Mouse (Mus musculus): ENCODE data around the gene Ttyh1.

Gene Ttyh1

DNA sequence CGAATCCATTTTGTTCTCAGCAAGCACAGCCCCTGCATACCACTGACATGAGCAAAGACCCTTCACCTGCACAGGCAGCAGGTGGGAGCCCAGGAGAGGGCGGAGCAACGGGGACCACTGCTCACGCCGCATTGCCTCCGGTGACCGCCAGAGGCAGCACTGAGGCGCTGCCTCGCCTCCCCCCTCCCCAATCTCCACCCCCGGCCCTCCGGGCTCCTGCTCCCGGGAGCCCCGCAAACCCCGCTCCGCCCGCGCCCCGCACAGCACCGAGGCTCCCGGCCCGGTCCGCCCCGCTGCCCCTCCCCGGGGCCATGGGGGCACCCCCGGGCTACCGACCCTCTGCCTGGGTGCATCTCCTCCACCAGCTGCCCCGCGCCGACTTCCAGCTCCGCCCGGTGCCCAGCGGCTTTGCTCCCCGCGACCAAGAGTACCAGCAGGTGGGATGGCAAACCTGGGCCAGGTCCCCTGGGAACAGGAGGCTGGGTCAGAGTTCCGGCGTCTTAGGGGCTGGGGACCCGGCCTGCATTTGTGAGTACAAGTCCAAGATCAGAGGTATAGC is at the start of gene Ttyh1:
Gene Ttyh1 (plus strand): TSS at position 65 of the 559 bp plus-strand sequence.
- DNase-seq = no peak

GRCm38 (mm10) chr7:4071066-4071465 is 48.1 kb upstream of the Ttyh1 start:
- no peak for DNase-seq

DNA sequence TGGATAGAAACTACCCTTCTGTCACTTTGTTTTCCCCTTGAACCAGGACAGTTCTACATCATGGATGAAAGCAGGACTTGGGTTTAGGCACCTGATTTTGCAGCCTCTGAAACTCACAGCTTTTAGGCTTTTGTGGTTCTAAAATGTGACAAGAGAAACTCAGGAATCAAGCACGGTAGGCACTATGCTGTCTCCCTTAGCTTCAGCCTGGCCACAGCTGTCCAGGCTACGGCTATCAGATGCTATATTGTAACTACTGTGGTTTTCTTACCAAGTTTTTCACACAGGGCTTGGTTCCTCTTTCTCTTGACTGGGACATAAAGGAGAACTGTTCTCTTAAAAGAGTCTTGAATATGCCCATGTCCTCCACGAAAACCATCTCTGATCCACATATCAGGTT is 46.1 kb upstream of the Ttyh1 start:
- no peak for DNase-seq

- no peak for DNase-seq
Observed at GRCm38 (mm10) chr7:4079511-4079910, 39.7 kb upstream of the Ttyh1 start.

- no peak for DNase-seq
Observed at GRCm38 (mm10) chr7:4080552-4080951, 38.7 kb upstream of the Ttyh1 start.

- DNase-seq = no peak
Observed at GRCm38 (mm10) chr7:4081706-4082105, 37.5 kb upstream of the Ttyh1 start.

GRCm38 (mm10) chr7:4082804-4083203 is 36.4 kb upstream of the Ttyh1 start:
- peak; percentile 42 for DNase-seq

GRCm38 (mm10) chr7:4084161-4084560 is 35.0 kb upstream of the Ttyh1 start:
- DNase-seq = no peak

DNA sequence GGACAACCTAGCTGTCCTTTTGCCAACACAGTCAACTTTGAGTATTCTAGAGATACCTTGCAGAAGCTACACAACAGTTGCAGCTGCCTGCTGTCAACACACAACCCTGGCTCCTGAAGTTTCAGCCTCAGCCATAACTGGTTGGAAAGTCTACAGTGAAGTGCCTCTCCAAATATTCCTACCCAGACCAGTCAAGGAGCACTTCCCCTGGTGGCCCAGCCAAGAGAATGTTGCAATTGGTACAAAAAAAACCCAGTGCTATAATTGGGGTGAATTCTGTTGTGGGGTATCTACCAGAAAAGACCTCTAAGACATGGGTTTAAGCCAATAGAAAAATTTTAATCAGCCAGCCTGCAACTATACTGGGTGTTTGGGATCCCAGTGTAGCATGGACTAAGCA is 33.6 kb upstream of the Ttyh1 start:
- DNase-seq = no peak

DNA sequence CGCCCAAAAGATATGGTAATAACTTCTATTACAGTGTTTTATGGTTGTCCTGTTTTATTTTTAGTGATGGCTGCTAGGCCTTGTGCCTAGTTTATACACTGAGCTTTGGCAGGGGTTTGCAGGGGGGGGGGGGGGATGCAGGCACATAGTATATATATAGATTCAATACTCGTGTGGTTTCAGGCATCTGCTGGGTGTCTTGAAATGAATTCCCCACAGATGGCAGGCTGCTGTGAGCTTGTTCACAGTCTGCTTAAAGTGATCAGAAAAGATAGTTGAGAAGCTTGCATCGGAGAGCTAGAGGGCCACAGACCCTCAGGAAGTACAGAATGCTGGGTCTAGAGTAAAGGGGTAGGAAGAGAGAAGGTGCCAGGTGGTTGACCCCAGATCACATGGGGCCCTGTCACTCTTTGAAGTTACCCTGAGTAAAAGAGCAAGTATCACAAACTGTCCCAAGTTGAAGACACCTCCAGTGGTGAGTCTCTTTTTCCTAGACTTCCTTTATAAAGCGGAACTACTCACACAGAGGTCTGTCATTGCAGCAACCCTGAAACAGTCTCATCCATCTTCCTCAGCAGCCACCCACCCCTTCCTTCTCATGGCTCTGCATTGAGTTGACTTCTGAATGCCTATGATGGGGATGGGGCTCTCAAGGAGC is 31.8 kb upstream of the Ttyh1 start:
- DNase-seq = no peak

DNA sequence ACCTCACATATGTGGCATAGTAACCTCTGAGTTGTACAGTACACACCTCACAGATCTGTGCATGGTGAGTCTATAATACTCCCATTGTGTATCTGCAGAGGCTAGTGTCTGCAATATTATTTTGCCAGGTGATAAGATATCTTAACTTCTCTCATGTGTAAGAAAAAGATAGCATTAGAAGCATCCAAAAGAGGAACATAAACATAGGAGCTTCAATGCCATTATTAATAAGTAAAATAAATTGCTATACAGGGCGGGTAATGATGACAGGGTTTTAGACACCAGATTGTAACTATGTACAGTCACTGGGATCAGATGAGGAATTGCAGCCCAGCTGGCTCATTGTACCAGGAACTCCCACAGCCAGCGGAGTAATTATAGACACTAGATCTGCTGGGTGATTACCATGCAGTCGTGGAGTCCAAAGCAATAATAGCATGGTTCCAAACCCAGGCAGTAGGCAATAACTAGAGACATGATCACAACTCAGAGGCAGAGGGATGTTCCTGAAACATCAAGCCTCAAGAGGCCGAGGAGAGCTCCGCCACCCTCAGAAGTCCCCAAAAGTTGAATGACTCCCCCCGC is 31.2 kb upstream of the Ttyh1 start:
- DNase-seq = no peak

GRCm38 (mm10) chr7:4088679-4089078 is 30.5 kb upstream of the Ttyh1 start:
- no peak for DNase-seq

- no peak for DNase-seq
Observed at GRCm38 (mm10) chr7:4091170-4091569, 28.0 kb upstream of the Ttyh1 start.

DNA sequence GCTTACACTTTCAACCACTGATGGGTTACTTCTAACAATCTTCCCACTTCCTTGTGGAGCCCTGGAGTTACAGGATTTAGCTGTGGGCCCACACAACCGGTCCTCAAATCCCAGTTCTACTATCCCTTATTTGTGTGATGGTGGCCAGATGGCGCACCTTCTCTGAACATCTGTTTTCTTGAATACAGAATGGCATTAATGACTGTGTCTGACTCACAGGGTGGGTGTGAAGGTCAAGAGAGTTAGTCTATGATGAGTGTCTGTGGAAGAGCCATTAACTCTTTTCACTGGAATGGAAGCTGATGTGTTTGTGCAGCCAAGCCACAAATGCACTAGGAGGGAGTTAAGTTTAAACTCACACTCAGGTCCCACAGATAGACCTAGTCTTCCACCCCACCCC is 20.9 kb upstream of the Ttyh1 start:
- no peak for DNase-seq

GRCm38 (mm10) chr7:4098832-4099231 is 20.4 kb upstream of the Ttyh1 start:
- no peak for DNase-seq

DNA sequence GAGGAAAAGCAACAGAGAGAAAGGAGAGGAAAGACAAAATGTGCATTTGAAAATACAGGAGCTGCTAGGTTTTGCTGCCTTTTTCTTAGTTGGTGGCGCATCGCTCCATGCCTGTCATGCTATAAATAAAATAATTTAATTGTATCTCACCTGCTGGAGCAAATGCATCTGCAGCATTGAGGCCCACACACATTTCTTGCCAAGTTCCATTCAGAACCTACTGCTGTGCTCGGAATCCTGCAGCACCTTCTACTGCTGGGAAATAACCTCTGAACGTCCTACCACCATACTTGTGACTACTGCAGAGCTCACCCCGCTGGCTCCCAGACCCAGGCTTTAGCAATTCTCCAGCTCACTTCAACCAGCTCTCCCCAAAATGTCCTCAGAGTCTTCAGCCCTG is 18.1 kb upstream of the Ttyh1 start:
- no peak for DNase-seq

- peak; percentile 63 for DNase-seq
Observed at GRCm38 (mm10) chr7:4103411-4103810, 15.8 kb upstream of the Ttyh1 start.

GRCm38 (mm10) chr7:4111766-4112165 is 7.4 kb upstream of the Ttyh1 start:
- no peak for DNase-seq

DNA sequence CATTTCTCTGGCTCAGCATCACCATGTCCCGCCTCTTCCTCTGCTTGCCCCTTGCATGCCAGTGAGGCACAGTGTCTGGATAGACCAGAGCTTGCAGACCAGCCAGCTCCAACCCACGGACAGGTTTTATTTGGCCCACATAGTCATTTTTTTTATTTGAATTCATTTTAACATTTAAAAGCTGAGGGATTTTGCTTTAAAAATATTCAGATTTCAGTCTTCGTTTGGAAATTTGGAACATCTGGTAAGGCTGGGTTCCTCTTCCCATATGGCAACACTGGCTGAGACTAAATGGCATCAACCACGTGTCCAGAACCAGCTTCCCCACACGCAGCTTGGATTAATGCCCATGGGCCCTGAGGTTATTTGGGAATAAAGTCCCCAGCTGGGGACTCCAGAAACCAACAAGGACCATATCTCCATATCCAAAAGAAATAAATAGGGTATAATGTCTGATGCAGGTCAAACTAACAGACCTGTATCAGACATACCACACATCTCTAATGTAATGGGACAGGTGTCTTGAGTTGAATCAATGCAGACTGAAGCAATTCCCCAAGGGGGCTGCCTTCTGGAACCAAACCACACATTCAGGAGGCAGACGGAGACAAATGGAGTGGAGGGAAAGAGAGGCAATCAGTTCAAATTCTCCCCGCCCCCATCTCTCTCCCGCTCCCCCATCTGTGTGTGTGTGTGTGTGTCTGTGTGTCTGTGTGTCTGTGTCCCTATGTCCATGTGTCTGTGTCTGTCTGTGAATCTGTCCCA is 2.0 kb upstream of the Ttyh1 start:
- DNase-seq = no peak

- DNase-seq = no peak
Observed at GRCm38 (mm10) chr7:4119976-4120921, 1.0 kb downstream of the Ttyh1 start.

DNA sequence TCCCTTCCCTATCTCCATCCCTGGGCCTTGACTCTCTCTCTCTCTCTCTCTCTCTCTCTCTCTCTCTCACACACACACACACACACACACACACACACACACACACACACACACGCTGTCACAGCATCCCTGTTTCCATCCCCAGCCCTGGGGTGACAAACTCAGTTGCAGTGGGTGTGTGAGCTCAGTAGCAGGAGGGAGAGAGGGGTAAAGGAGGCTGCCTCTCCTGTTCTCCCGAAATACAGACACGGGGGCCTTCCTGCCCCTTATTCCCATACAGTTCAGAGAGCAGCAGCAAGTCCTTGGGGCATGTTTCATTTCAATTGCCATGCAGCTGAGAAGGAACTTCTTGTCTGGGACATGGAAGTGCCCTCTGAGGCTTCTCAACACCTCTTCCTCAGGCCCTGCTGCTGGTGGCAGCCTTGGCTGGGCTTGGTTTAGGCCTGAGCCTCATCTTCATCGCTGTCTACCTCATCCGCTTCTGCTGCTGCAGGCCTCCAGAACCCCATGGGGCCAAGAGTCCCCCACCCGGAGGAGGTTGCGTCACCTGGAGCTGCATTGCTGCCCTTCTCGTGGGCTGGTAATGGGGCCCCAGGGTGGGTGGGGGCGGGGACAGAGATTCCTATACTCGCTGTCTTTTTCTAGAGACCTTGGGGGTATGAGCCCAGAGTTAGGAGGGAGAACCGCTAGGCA is 3.0 kb downstream of the Ttyh1 start:
- DNase-seq = no peak

DNA sequence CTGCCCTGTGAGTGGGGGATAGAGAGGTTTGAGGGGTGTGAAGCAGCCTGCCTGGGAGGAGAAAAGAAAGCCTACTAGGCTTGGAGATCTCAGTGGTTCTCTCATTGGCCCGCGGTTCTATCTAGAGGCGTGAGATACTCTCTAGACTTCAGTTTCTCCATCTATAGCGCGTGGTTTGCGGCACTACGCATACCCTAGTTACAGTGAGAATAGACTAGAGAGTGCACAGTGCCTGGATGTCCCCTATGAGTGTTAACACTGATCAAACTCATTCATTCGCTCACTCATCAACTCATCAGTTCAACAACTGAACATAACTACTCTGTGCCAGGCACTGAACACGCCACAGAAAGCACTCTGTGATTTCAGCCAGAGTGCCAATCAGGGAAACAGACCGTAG is 3.6 kb downstream of the Ttyh1 start:
- no peak for DNase-seq

Data from lung, postnatal 10 days (tissue).